Mouse (Mus musculus) liver, embryonic 13.5 days (tissue): ENCODE data around the gene Rabep2. TPM values are rescaled to one million over a fixed set of nuclear protein-coding genes. Genes with fewer than 3 reads are reported as not detected.

Experiments used
- ATAC-seq: fragments of 200-750 bp; cut with Nextera tagmentation; 2 replicates; pipeline ENCODE4 v1.8.0; 2017; ENCODE audit warnings: low read depth, mild to moderate bottlenecking, moderate number of reproducible peaks, moderate library complexity
- DNase-seq: peaks from one replicate; pipeline ENCODE4 v3.0.0; 2022
- H3K27ac ChIP-seq: fragments of 300-500 bp; sonication (generic); 2 replicates; pipeline ENCODE4 v1.5.1; 2015; ENCODE audit warnings: moderate library complexity, mild to moderate bottlenecking, inconsistent platforms
- H3K27me3 ChIP-seq: fragments of 300-500 bp; sonication (generic); 2 replicates; pipeline ENCODE4 v1.6.1; 2015; ENCODE audit warnings: mild to moderate bottlenecking, inconsistent platforms
- H3K36me3 ChIP-seq: fragments of 300-500 bp; sonication (generic); 2 replicates; pipeline ENCODE4 v1.6.1; 2015; ENCODE audit warnings: mild to moderate bottlenecking, inconsistent platforms
- H3K4me1 ChIP-seq: fragments of 300-500 bp; sonication (generic); replicated peaks from 2 replicates; pipeline ENCODE4 v1.6.1; 2015; ENCODE audit warnings: inconsistent platforms
- H3K4me2 ChIP-seq: fragments of 300-500 bp; sonication (generic); 2 replicates; pipeline ENCODE4 v1.6.1; 2015; ENCODE audit warnings: inconsistent platforms, mild to moderate bottlenecking, moderate library complexity
- H3K4me3 ChIP-seq: fragments of 300-500 bp; sonication (generic); replicated peaks from 2 replicates; pipeline ENCODE4 v1.5.1; 2015; ENCODE audit warnings: mild to moderate bottlenecking, inconsistent platforms
- H3K9ac ChIP-seq: fragments of 300-500 bp; sonication (generic); 2 replicates; pipeline ENCODE4 v1.6.1; 2015; ENCODE audit warnings: mild to moderate bottlenecking, inconsistent platforms
- H3K9me3 ChIP-seq: fragments of 300-500 bp; sonication (generic); replicated peaks from 2 replicates; pipeline ENCODE4 v1.6.1; 2016; ENCODE audit warnings: inconsistent platforms
- WGBS: fragments of 180-500 bp; shearing (Covaris S2); methylation state at CpG from one replicate; pipeline ENCODE4 v1.1.7; 2015; ENCODE audit not compliant: insufficient replicate concordance; 5-methylcytosine and 5-hydroxymethylcytosine counted together
- polyA plus RNA-seq: library from polyadenylated mRNA; unstranded; fragments of >200 nt; fragmentation: Nextera tagmentation; extraction: Ambion mirVana; gene quantifications from 2 replicates; pipeline ENCODE4 v1.2.1, GENCODE M21; 2015

Rabep2 gene
- polyA plus RNA-seq, 1 experiment from 2014 or later: 5.8 TPM

DNA sequence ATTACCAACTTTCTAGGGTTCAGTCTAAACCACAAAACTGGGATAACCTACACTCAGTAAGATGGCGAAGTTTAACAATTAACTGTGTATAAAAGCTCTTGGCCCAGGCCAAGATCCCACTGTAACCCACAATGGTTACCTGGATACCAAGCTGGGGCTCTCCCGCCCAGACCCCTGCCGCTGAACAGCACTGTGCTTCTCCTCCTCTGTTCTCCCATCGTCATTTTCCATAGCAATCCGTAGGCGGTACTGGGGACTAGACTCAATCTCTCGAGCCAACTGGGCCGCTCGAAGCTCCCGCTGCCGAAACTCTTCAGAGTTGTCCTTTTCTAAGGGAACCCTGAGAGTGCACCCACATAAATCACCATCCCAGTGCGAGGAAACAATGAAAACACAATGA lies 69.4 kb downstream of the Rabep2 start:
- H3K36me3 ChIP-seq: peaks cover 84% of the 10 kb centered on the region
- no peak for ATAC-seq
- H3K27ac ChIP-seq: no peak overlapping the region
- H3K9me3 ChIP-seq: no peaks in the 10 kb centered on the region
- H3K4me3 ChIP-seq: no peak overlapping the region
- H3K27me3 ChIP-seq: no peaks in the 10 kb centered on the region
- H3K4me1 ChIP-seq: peaks cover 46% of the 10 kb centered on the region
- WGBS: 92% methylated on average over 12 of the region's 12 CpGs
- DNase-seq: no peak
- H3K9ac ChIP-seq: no peak overlapping the region
- no peak overlapping the region for H3K4me2 ChIP-seq

Other genes starting within 250 kb of the Rabep2 start
- 19.5 and 20.6 TPM in 2 replicates for gene Xpo6, start 228.3 kb upstream of the Rabep2 start, polyA plus RNA-seq
- gene Sbk1, start 156.1 kb upstream of the Rabep2 start, polyA plus RNA-seq: 1.3 and 1.5 TPM in 2 replicates
- gene Lat, start 59.2 kb upstream of the Rabep2 start, polyA plus RNA-seq: 10.9 and 12.4 TPM in 2 replicates
- gene Spns1, start 51.3 kb upstream of the Rabep2 start, polyA plus RNA-seq: 19.7 and 21.6 TPM in 2 replicates
- gene Nfatc2ip, start 32.0 kb upstream of the Rabep2 start, polyA plus RNA-seq: 2.6 and 3.0 TPM in 2 replicates
- 0.14 and 0.23 TPM in 2 replicates for gene Cd19, start 13.9 kb upstream of the Rabep2 start, polyA plus RNA-seq
- gene Atp2a1, start 34.3 kb downstream of the Rabep2 start, polyA plus RNA-seq: 1.1 and 2.4 TPM in 2 replicates
- gene Sh2b1, start 46.7 kb downstream of the Rabep2 start, polyA plus RNA-seq: 11.2 and 12.9 TPM in 2 replicates
- 111 and 115 TPM in 2 replicates for gene Tufm, start 58.6 kb downstream of the Rabep2 start, polyA plus RNA-seq
- 23.8 and 31.4 TPM in 2 replicates for gene Atxn2l, start 74.7 kb downstream of the Rabep2 start, polyA plus RNA-seq
- 138 and 141 TPM in 2 replicates for gene Eif3c, start 137.7 kb downstream of the Rabep2 start, polyA plus RNA-seq
- gene Apobr, start 156.2 kb downstream of the Rabep2 start, polyA plus RNA-seq: 0.61 and 0.71 TPM in 2 replicates
- 11.5 and 12.4 TPM in 2 replicates for gene Cln3, start 157.1 kb downstream of the Rabep2 start, polyA plus RNA-seq
- gene Il27, start 166.2 kb downstream of the Rabep2 start, polyA plus RNA-seq: not detected in 2 replicates
- 1.7 and 2.0 TPM in 2 replicates for gene Nupr1, start 202.1 kb downstream of the Rabep2 start, polyA plus RNA-seq
- 34.7 and 36.8 TPM in 2 replicates for gene Sgf29, start 220.6 kb downstream of the Rabep2 start, polyA plus RNA-seq
- gene Sult1a1, start 247.7 kb downstream of the Rabep2 start, polyA plus RNA-seq: 1.8 and 2.0 TPM in 2 replicates